Mouse (Mus musculus) intestine, embryonic 14.5 days (tissue): ENCODE measurements at regions not wholly inside any gene's neighbourhood (a gene's known extent, or its start where the extent isn't known, plus 50 kb on each side); places are given as distances from the start of the nearest gene placed in this dataset.

ENCODE experiments used
- ATAC-seq: fragments of 200-750 bp; cut with Nextera tagmentation; replicated peaks from 2 replicates; pipeline ENCODE4 v1.8.0; 2017; ENCODE audit warnings: low read depth, moderate number of reproducible peaks, moderate TSS enrichment, moderate library complexity; ENCODE audit not compliant: low FRiP score, low TSS enrichment
- DNase-seq: peaks from one replicate; pipeline ENCODE4 v3.0.0-alpha.2; 2018; ENCODE audit warnings: low spot score
- H3K27ac ChIP-seq: fragments of 300-500 bp; sonication (generic); 2 replicates; pipeline ENCODE4 v1.5.1; 2014; ENCODE audit warnings: low read depth, mild to moderate bottlenecking, control low read depth
- H3K27me3 ChIP-seq: fragments of 300-500 bp; sonication (generic); replicated peaks from 2 replicates; pipeline ENCODE4 v1.6.1; 2014; ENCODE audit warnings: low read length, control low read depth; ENCODE audit not compliant: control insufficient read depth, insufficient read depth
- H3K36me3 ChIP-seq: fragments of 300-500 bp; sonication (generic); 2 replicates; pipeline ENCODE4 v1.6.1; 2014; ENCODE audit warnings: low read length, control low read depth; ENCODE audit not compliant: control insufficient read depth, insufficient read depth
- H3K4me1 ChIP-seq: fragments of 300-500 bp; sonication (generic); replicated peaks from 2 replicates; pipeline ENCODE4 v1.6.1; 2014; ENCODE audit warnings: low read length, control low read depth, mixed read lengths; ENCODE audit not compliant: control insufficient read depth, insufficient read depth
- H3K4me2 ChIP-seq: fragments of 300-500 bp; sonication (generic); 2 replicates; pipeline ENCODE4 v1.6.1; 2014; ENCODE audit warnings: low read length
- H3K4me3 ChIP-seq: fragments of 300-500 bp; sonication (generic); 2 replicates; pipeline ENCODE4 v1.5.1; 2014; ENCODE audit warnings: low read depth, low read length, control low read depth, mixed read lengths
- H3K9ac ChIP-seq: fragments of 300-500 bp; sonication (generic); 2 replicates; pipeline ENCODE4 v1.6.1; 2014; ENCODE audit warnings: mild to moderate bottlenecking, low read length
- H3K9me3 ChIP-seq: fragments of 300-500 bp; sonication (generic); 2 replicates; pipeline ENCODE4 v1.6.1; 2016; ENCODE audit warnings: low read length, control low read depth; ENCODE audit not compliant: control insufficient read depth
- WGBS: fragments of 180-500 bp; shearing (Covaris S2); extraction: QIAGEN DNeasy Blood & Tissue Kit; methylation state at CpG from one replicate; pipeline ENCODE4 v1.1.7; 2014; 5-methylcytosine and 5-hydroxymethylcytosine counted together

- Histone ChIP-seq H3K4me2 (no peak overlapping the region), H3K9ac (no peak overlapping the region), H3K27me3 (no peaks in the 10 kb centered on the region), H3K27ac (no peak overlapping the region), H3K4me3 (no peak overlapping the region), H3K9me3 (no peaks in the 10 kb centered on the region), H3K36me3 (no peaks in the 10 kb centered on the region), H3K4me1 (no peaks in the 10 kb centered on the region)
- 84% methylated on average over 6 of the region's 6 CpGs for WGBS
- no peak for ATAC-seq
- no peak for DNase-seq
Observed at GRCm38 (mm10) chr1:52330496-52330895, 97.5 kb upstream of the Gls start.

DNA sequence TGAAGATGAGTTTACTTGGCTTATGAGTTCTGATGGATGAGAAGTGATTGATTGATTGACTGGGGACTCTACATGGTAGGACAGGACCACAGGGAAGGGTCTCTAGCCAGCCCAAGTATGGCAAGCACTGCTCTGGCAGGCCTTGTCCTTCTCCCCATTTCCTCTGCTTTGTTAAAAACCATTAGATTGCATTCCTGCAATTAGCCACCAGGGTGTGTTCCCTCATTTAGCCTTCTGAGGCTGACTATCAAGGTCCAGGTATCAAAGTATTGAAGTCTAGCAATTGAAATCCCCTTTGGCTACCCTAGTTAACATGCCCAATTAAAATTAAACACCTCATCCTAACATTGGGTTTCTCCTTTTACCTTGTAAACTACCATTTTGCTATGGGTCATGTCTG, 95.5 kb upstream of the Gls start:
- DNase-seq (no peak), ATAC-seq (no peak)
- H3K9ac ChIP-seq = no peak overlapping the region
- H3K27ac ChIP-seq = no peak overlapping the region
- no peaks in the 10 kb centered on the region for H3K9me3 ChIP-seq
- H3K4me1 ChIP-seq = no peaks in the 10 kb centered on the region
- no peak overlapping the region for H3K4me3 ChIP-seq
- H3K4me2 ChIP-seq = no peak overlapping the region
- no peaks in the 10 kb centered on the region for H3K36me3 ChIP-seq
- H3K27me3 ChIP-seq = no peaks in the 10 kb centered on the region

GRCm38 (mm10) chr1:52324356-52324755, 91.3 kb upstream of the Gls start:
- Histone ChIP-seq H3K36me3 (no peaks in the 10 kb centered on the region), H3K4me1 (no peaks in the 10 kb centered on the region), H3K27ac (no peak overlapping the region), H3K4me3 (no peak overlapping the region), H3K27me3 (no peaks in the 10 kb centered on the region), H3K9ac (no peak overlapping the region), H3K9me3 (no peaks in the 10 kb centered on the region), H3K4me2 (no peak overlapping the region)
- no peak for ATAC-seq
- DNase-seq = no peak
- WGBS = 81% methylated on average over 2 of the region's 2 CpGs

DNA sequence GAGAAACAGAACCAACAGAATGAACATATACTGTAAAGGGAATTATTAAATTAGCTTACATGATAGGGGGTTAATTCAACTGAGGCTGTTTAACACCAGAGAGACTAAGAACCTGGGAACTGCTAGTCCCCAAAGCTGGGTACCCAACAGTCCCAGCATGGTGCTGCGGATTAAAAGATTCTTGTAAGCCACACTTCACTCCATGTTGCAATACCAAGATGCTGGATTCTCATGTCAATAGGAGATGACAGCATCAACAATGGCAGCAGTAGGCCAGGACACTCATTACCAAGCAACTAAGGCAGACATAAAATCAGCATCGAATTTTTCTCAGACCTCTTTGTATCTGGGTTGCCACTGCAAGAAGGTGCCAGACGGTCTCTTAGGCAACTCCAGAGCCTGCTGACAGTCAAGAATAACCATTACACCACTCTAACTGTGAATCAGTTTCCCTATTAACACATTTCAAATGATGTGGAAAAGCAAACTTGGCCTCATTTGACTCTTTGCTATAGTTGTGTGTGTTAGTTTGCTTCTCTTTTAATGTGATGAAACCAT, 79.1 kb upstream of the Gls start:
- ATAC-seq (no peak), DNase-seq (no peak)
- Histone ChIP-seq H3K4me2 (no peak overlapping the region), H3K4me1 (no peaks in the 10 kb centered on the region), H3K27ac (no peak overlapping the region), H3K27me3 (no peaks in the 10 kb centered on the region), H3K36me3 (no peaks in the 10 kb centered on the region), H3K4me3 (no peak overlapping the region), H3K9me3 (no peaks in the 10 kb centered on the region), H3K9ac (no peak overlapping the region)
- 82% methylated on average over 3 of the region's 3 CpGs for WGBS

GRCm38 (mm10) chr1:52306892-52307291, 73.9 kb upstream of the Gls start:
- Histone ChIP-seq H3K9ac (no peak overlapping the region), H3K27me3 (no peaks in the 10 kb centered on the region), H3K27ac (no peak overlapping the region), H3K4me3 (no peak overlapping the region), H3K9me3 (no peaks in the 10 kb centered on the region), H3K36me3 (no peaks in the 10 kb centered on the region), H3K4me1 (no peaks in the 10 kb centered on the region), H3K4me2 (no peak overlapping the region)
- WGBS = 66% methylated on average over 6 of the region's 6 CpGs
- peak; percentile 66 for DNase-seq
- no peak for ATAC-seq

DNA sequence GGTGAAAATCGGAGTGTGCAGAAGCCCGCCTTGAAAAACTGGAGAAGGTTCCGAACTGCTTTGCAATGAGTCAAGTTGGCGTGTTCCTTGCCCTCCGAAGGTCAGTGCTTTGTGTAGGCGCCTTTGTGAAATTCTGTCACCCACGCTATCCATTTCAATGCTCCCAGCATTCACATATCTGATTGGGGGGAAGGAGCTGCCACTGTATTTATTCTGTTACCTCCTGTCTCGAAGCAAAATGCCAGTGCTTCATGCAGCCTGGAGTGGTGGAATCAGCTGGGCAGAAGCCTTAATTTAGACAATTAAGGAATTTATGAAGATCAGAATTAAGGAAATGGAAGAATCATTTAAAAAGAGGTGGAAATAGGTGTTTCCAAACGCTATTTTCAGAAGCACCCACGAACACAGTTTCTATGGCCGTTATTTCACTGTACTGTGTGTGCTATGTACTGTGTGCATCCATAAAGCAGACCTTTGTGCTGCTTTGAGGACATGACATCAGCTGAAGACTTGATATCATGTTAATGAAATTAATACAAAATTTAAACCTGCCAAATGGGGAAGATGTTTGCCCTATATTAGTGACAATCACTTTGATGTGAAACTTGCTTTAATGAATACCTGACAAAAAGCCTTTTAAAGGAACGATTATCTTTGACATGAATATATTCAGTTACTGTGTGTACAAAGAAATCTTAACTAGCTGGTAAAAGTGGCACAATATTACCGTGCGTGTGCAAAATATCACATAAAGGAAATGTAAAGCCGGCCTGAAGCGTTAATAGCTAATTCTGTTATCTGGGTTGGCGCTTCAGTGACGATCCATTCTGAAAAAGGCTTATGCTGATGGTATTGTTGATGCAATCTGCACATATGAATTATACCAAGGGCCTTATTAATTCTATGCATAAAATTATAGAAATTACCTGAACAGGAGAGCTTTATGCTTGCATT, 72.9 kb upstream of the Gls start:
- no peak overlapping the region for H3K27ac ChIP-seq
- 86% methylated on average over 18 of the region's 18 CpGs for WGBS

DNA sequence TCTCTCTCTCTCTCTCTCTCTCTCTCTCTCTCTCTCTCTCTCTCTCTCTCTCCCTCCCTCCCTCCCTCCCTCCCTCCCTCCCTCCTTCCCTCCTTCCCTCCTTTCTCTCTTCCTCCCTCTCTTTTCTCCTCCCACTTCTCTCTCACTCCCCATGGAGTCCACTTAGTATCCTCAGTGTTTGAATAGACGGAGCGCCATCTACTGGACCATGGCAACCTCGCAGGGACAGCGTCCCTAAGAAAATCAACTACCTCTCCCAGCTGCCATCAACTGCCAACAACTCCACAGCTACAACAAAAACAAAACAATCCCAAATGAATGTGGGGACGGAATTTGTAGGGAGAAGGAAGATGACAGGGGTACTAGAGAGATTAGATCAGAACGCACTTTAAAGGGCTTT, 69.5 kb upstream of the Gls start:
- no peak for ATAC-seq
- 9% methylated on average over 6 of the region's 6 CpGs for WGBS
- no peaks in the 10 kb centered on the region for H3K27me3 ChIP-seq
- H3K4me2 ChIP-seq = no peak overlapping the region
- peak; percentile 73 for DNase-seq
- H3K4me1 ChIP-seq = no peaks in the 10 kb centered on the region
- H3K27ac ChIP-seq = no peak overlapping the region
- no peak overlapping the region for H3K4me3 ChIP-seq
- H3K9me3 ChIP-seq = no peaks in the 10 kb centered on the region
- H3K9ac ChIP-seq = no peak overlapping the region
- no peaks in the 10 kb centered on the region for H3K36me3 ChIP-seq

More for the DNA sequence above, 72.9 kb upstream of the Gls start:
- H3K36me3 ChIP-seq = no peaks in the 10 kb centered on the region
- no peak overlapping the region for H3K4me3 ChIP-seq
- ATAC-seq (no peak), DNase-seq (no peak)
- H3K9ac ChIP-seq = no peak overlapping the region
- no peak overlapping the region for H3K4me2 ChIP-seq
- no peaks in the 10 kb centered on the region for H3K9me3 ChIP-seq
- H3K4me1 ChIP-seq = no peaks in the 10 kb centered on the region
- no peaks in the 10 kb centered on the region for H3K27me3 ChIP-seq

DNA sequence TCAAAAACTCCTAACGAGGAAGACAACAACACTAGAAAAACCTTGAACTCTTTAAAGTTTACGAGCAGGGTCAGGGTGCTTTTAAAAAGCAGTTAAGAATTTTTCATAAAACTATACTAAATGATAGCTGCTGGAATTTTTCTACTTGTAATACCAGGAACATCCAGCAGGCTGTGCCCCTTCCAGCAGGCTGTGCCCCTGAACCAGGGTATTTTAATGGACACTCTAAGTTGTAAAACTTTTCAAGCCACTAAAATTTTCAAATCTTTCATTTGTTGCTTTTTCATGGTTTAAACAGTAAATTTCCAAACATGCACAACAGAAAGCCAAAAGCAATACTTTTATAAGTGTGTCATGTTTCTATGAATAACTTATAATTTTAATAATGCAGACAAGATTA, 68.2 kb upstream of the Gls start:
- WGBS = 68% methylated on average over 2 of the region's 2 CpGs
- Histone ChIP-seq H3K4me2 (no peak overlapping the region), H3K4me1 (no peaks in the 10 kb centered on the region)

GRCm38 (mm10) chr1:52299559-52299958, 66.5 kb upstream of the Gls start:
- Histone ChIP-seq H3K4me2 (no peak overlapping the region), H3K27me3 (no peaks in the 10 kb centered on the region), H3K4me1 (no peaks in the 10 kb centered on the region), H3K36me3 (no peaks in the 10 kb centered on the region), H3K27ac (no peak overlapping the region), H3K9me3 (no peaks in the 10 kb centered on the region), H3K4me3 (no peak overlapping the region), H3K9ac (no peak overlapping the region)
- no peak for DNase-seq
- ATAC-seq = no peak
- 67% methylated on average over 7 of the region's 7 CpGs for WGBS

More for the DNA sequence above, 68.2 kb upstream of the Gls start:
- ATAC-seq (no peak), DNase-seq (no peak)
- Histone ChIP-seq H3K9ac (no peak overlapping the region), H3K27ac (no peak overlapping the region), H3K4me3 (no peak overlapping the region), H3K36me3 (no peaks in the 10 kb centered on the region), H3K9me3 (no peaks in the 10 kb centered on the region), H3K27me3 (no peaks in the 10 kb centered on the region)
